Mouse (Mus musculus) MEL (cell line): ENCODE results near the gene Uox. TPM values are rescaled to one million over a fixed set of nuclear protein-coding genes. Genes with fewer than 3 reads are reported as not detected.

Source experiments
- DNase-seq: peaks from one replicate; pipeline ENCODE4 v3.0.0; 2011; ENCODE audit warnings: low read depth, low spot score
- H3K27ac ChIP-seq: 2 replicates; pipeline ENCODE4 v1.5.1; 2012; ENCODE audit warnings: low read depth, mild to moderate bottlenecking, control low read depth, low read length, moderate library complexity; ENCODE audit not compliant: control insufficient read depth
- H3K27me3 ChIP-seq, 2 experiments: fragments of 150-350 bp in 1 of 2; sonication (generic) in 1 of 2; 2 replicates each; pipeline ENCODE4 v1.6.1; 2012; ENCODE audit warnings: low read length in 2 of 2, mild to moderate bottlenecking in 2 of 2, improper control_type of control experiment in 1 of 2, moderate library complexity in 1 of 2; ENCODE audit not compliant: insufficient read depth in 2 of 2, control insufficient read depth in 1 of 2
- H3K36me3 ChIP-seq, 2 experiments: 2 replicates each; pipeline ENCODE4 v1.6.1; 2012 to 2014; ENCODE audit warnings: low read length in 2 of 2, improper control_type of control experiment in 1 of 2, inconsistent platforms in 1 of 2, mild to moderate bottlenecking in 1 of 2; ENCODE audit not compliant: insufficient read depth in 2 of 2, control insufficient read depth in 1 of 2
- H3K4me1 ChIP-seq, 2 experiments: fragments of 150-350 bp in 1 of 2; sonication (generic) in 1 of 2; 2 replicates each; pipeline ENCODE4 v1.6.1; 2012; ENCODE audit warnings: low read length in 2 of 2, improper control_type of control experiment in 1 of 2, mild to moderate bottlenecking in 1 of 2; ENCODE audit not compliant: insufficient read depth in 2 of 2, control insufficient read depth in 1 of 2
- H3K4me3 ChIP-seq, 2 experiments: fragments of 150-350 bp in 1 of 2; sonication (generic) in 1 of 2; 2 replicates each; pipeline ENCODE4 v1.5.1; 2012; ENCODE audit warnings: low read depth in 2 of 2, low read length in 2 of 2, mild to moderate bottlenecking in 2 of 2, moderate library complexity in 2 of 2, control low read depth in 1 of 2, improper control_type of control experiment in 1 of 2; ENCODE audit not compliant: control insufficient read depth in 1 of 2, insufficient read depth in 1 of 2
- H3K79me2 ChIP-seq: 2 replicates; pipeline ENCODE4 v1.6.1; 2012; ENCODE audit warnings: mild to moderate bottlenecking, low read length, moderate library complexity; ENCODE audit not compliant: control insufficient read depth, poor library complexity, insufficient read depth
- H3K9ac ChIP-seq: 2 replicates; pipeline ENCODE4 v1.6.1; 2012; ENCODE audit warnings: low read depth, mild to moderate bottlenecking, control low read depth, low read length, moderate library complexity; ENCODE audit not compliant: control insufficient read depth, poor library complexity, severe bottlenecking
- H3K9me3 ChIP-seq: fragments of 150-350 bp; sonication (generic); replicated peaks from 2 replicates; pipeline ENCODE4 v1.6.1; 2012; ENCODE audit warnings: mild to moderate bottlenecking, low read length, improper control_type of control experiment, moderate library complexity; ENCODE audit not compliant: insufficient read depth
- ETS1 ChIP-seq: IDR thresholded peaks from 2 replicates; pipeline ENCODE4 v1.6.1; 2012; ENCODE audit warnings: low read depth, mild to moderate bottlenecking, inconsistent platforms, low read length, improper control_type of control experiment, moderate library complexity
- GABPA ChIP-seq: IDR thresholded peaks from 2 replicates; pipeline ENCODE4 v1.6.1; 2012; ENCODE audit warnings: low read depth, mild to moderate bottlenecking, inconsistent platforms, low read length, improper control_type of control experiment, moderate library complexity
- GATA1 ChIP-seq: IDR thresholded peaks from 2 replicates; pipeline ENCODE4 v1.6.1; 2011; ENCODE audit warnings: low read depth, low read length, improper control_type of control experiment
- MAX ChIP-seq: IDR thresholded peaks from 2 replicates; pipeline ENCODE4 v1.6.1; 2011; ENCODE audit warnings: low read length, improper control_type of control experiment
- MAZ ChIP-seq: IDR thresholded peaks from 2 replicates; pipeline ENCODE4 v1.6.1; 2012; ENCODE audit warnings: low read depth, mild to moderate bottlenecking, inconsistent platforms, low read length, improper control_type of control experiment
- MXI1 ChIP-seq: IDR thresholded peaks from 2 replicates; pipeline ENCODE4 v1.6.1; 2011; ENCODE audit warnings: mild to moderate bottlenecking, low read depth, low read length, improper control_type of control experiment
- POLR2A ChIP-seq, 2 experiments: IDR thresholded peaks; 2 replicates each; pipeline ENCODE4 v1.6.1; 2011 to 2012; ENCODE audit warnings: low read length in 2 of 2, mild to moderate bottlenecking in 2 of 2, control low read depth in 1 of 2, improper control_type of control experiment in 1 of 2, low read depth in 1 of 2, moderate library complexity in 1 of 2; ENCODE audit not compliant: control insufficient read depth in 1 of 2, insufficient read depth in 1 of 2, poor library complexity in 1 of 2
- SIN3A ChIP-seq: IDR thresholded peaks from 2 replicates; pipeline ENCODE4 v1.6.1; 2012; ENCODE audit warnings: low read length, improper control_type of control experiment, inconsistent platforms
- TAL1 ChIP-seq: IDR thresholded peaks from 2 replicates; pipeline ENCODE4 v1.6.1; 2012; ENCODE audit warnings: mild to moderate bottlenecking, inconsistent platforms, low read length, moderate library complexity, mixed read lengths
- UBTF ChIP-seq: IDR thresholded peaks from 2 replicates; pipeline ENCODE4 v1.6.1; 2012; ENCODE audit warnings: low read depth, mild to moderate bottlenecking, inconsistent platforms, low read length, improper control_type of control experiment, moderate library complexity, borderline replicate concordance; ENCODE audit not compliant: insufficient read depth
- ZKSCAN1 ChIP-seq: IDR thresholded peaks from 2 replicates; pipeline ENCODE4 v1.6.1; 2012; ENCODE audit warnings: low read depth, mild to moderate bottlenecking, inconsistent platforms, low read length, improper control_type of control experiment, moderate library complexity
- ZNF384 ChIP-seq: IDR thresholded peaks from 2 replicates; pipeline ENCODE4 v1.6.1; 2012; ENCODE audit warnings: low read depth, mild to moderate bottlenecking, inconsistent platforms, low read length, improper control_type of control experiment
- polyA plus RNA-seq, 2 experiments: library from polyadenylated mRNA; stranded (reverse) in 1 of 2; unstranded in 1 of 2; fragments of >175 nt in 1 of 2; fragments of >200 nt in 1 of 2; gene quantifications; 2 replicates each; pipeline versions ENCODE4 v1.2.1 to v1.2.4; 2012; ENCODE audit warnings: low replicate concordance in 2 of 2, low read depth in 1 of 2; ENCODE audit not compliant: insufficient read length in 2 of 2, insufficient read depth in 1 of 2, missing spikeins in 1 of 2
- total RNA-seq: library from RNA; depleted of rRNA; stranded (reverse); fragments of 300-350 nt; gene quantifications from 2 replicates; pipeline ENCODE4 v1.2.3, GENCODE M21; 2012

Gene Uox
- total and polyA plus RNA-seq, 3 experiments: not detected

DNA sequence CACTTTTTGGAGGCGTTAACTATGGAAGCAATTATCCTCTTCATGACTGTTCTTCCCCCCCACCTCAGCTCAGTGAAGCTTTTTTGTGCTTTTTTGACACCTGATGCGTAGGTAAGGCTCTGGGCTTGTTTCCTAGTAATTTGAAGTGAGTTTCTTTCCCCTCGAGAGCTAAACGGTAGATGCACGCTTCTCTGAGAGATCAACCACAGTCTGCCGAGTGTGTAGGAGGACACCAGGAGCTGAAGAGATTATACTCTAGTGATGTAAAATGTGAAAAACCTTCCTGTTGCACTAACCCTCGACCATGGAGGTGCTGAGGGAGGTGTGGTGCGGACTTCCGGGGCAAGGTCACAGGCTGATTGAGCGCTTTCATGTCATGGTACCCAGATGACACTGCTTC lies 49.9 kb downstream of the Uox start:
- H3K27me3 ChIP-seq: no peaks in the 10 kb centered on the region; a peak in 1 of 4 replicates
- no peaks in the 10 kb centered on the region for H3K9me3 ChIP-seq
- H3K9ac ChIP-seq: no peak overlapping the region
- no peak overlapping the region for H3K27ac ChIP-seq
- peaks cover 3 to 22% of the 10 kb centered on the region in 2 experiments for H3K4me1 ChIP-seq
- no peak overlapping the region for H3K4me3 ChIP-seq
- H3K36me3 ChIP-seq: peaks cover 0 to 14% of the 10 kb centered on the region in 2 experiments; a peak in 2 of 4 replicates
- TF ChIP-seq SIN3A: no peak
- TF ChIP-seq MAZ: no peak
- TF ChIP-seq POLR2A (IDR thresholded peaks at IDR 0.05; ENCODE audit: control insufficient read depth in 1 of 2, insufficient read depth in 1 of 2, low read depth in 1 of 2, low read length in 2 of 2, poor library complexity in 1 of 2): no peak
- no peak for TF ChIP-seq TAL1
- no peak for TF ChIP-seq GATA1
- no peak for TF ChIP-seq ZNF384
- TF ChIP-seq, all 39 proteins: peak for 0
- H3K79me2 ChIP-seq: no peaks in the 10 kb centered on the region
- no peak for DNase-seq

DNA sequence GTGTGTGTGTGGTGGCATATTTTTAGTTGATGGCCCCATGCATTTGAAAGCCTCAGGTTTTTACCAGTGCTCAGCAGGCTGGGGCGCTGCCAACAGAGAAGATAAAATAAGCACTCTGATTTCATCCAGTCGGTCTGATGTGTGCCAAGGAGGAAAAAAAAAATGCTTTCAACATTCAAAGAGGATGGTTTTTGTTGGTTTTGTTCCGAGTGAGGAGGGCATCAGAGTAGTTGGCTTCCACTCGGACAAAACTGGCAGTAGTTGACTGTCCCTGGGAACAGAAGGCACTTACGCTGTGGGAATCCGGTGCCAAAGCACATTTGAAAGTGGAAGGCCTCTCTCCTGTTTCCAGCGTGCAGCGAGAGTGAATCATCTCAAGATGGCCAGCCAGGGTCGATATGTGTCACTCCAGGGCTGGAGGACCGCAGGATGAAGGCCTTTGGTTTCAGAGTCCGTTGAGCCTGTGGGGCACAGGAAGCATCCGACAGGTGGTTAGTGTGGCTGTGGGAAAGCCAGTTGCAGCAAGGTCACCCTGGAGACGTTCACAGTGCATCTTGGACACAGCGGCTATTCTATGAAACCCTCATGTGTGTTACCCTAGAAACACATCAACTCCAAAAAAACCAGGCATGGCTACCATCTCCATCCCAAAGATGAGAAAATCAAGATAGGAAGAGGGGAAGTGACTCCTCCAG lies 50.5 kb downstream of the Uox start:
- Histone ChIP-seq H3K9me3 (no peaks in the 10 kb centered on the region), H3K36me3 (peaks cover 0 to 11% of the 10 kb centered on the region in 2 experiments; a peak in 2 of 4 replicates), H3K27me3 (peaks cover 0 to 2% of the 10 kb centered on the region in 2 experiments; a peak in 1 of 4 replicates), H3K9ac (no peak overlapping the region), H3K27ac (no peak overlapping the region), H3K79me2 (no peaks in the 10 kb centered on the region), H3K4me1 (peaks cover 3 to 17% of the 10 kb centered on the region in 2 experiments), H3K4me3 (no peak overlapping the region)
- no peak for DNase-seq
- TF ChIP-seq SIN3A: no peak

DNA sequence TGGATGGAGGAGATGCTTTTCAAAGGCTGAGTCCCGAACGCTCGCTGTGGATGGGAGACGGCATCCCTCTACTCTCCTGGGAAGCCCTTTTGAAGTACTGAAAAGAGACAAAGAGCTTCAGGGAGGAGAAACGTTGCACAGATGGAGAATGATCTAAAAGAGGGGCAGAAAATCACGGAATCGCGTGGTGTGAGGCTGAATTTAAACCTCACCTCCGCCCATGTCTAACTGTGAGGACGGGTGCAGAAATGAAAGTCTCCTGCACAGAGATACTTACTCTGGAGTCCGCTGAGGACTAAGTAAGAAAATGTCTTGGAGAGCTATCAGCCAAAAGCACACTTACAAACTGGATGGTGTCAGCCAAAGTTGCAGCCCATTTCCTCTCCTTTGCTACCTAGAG lies 51.7 kb downstream of the Uox start:
- peaks cover 3 to 10% of the 10 kb centered on the region in 2 experiments for H3K4me1 ChIP-seq
- H3K27me3 ChIP-seq: peaks cover 0 to 5% of the 10 kb centered on the region in 2 experiments; a peak in 1 of 4 replicates
- H3K9ac ChIP-seq: no peak overlapping the region
- no peaks in the 10 kb centered on the region for H3K9me3 ChIP-seq
- no peaks in the 10 kb centered on the region for H3K79me2 ChIP-seq
- no peak for DNase-seq
- H3K27ac ChIP-seq: no peak overlapping the region
- no peak for TF ChIP-seq ETS1
- TF ChIP-seq, all 39 proteins: peak for 0
- Histone ChIP-seq H3K36me3 (peaks cover 0 to 9% of the 10 kb centered on the region in 2 experiments; a peak in 2 of 4 replicates), H3K4me3 (no peak overlapping the region)

DNA sequence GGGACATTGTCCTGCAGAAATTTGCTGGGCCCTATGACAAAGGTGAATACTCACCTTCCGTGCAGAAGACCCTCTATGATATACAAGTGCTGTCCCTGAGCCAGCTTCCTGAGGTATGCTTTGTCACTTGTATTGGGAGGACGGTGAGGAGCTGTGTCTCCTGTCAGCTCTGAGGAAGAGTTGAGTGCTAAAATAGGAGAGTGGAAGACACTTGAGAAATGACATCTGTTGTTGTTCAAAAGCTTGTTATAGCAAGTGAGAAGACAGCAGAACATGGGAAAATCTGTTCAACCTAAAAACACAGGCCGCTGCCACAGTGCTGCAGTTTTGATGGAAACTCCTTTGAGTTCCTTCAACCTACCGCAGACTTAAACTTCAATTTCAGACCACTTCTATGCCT lies 55.5 kb downstream of the Uox start:
- no peak overlapping the region for H3K27ac ChIP-seq
- H3K36me3 ChIP-seq: no peaks in the 10 kb centered on the region
- DNase-seq: no peak
- TF ChIP-seq GABPA (no peak), MXI1 (no peak), UBTF (no peak), ZKSCAN1 (no peak), MAX (no peak), MAZ (no peak)
- H3K4me3 ChIP-seq: no peak overlapping the region
- H3K9ac ChIP-seq: no peak overlapping the region
- H3K9me3 ChIP-seq: no peaks in the 10 kb centered on the region
- H3K79me2 ChIP-seq: no peaks in the 10 kb centered on the region
- no peaks in the 10 kb centered on the region for H3K4me1 ChIP-seq
- H3K27me3 ChIP-seq: peaks cover 0 to 5% of the 10 kb centered on the region in 2 experiments; a peak in 1 of 4 replicates
